Comparison of ENCODE assay signal across 9 mouse cellular contexts in the genomic region with DNA sequence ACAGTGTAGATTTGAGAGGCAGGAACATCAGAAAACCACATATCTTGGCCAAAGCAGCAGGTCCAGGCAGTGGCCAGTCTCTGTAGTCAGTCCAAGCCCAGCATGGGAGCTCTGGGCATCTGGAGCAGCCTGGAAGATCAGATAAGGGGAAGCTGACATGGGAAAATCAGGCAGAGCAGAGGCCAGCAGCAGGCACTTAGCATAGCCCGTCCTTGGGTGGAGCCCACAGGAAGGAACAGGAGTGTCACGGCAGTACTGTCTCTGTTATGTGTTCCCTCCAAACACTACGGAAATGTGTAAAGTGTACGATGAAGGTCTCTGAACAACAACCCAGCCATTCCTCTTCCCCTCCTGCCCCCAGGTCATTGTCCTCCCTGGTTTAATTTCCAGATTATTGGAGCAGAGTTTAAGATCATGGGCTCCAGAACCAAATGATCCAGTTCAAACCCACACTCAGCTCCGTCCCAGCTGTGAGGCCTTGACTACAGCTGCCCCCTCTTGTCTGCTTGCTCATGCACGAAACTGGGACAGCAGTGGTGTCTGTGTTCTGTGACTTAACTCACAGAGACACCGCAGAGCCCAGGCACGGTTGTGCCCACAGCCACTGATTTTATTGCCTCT.
DNase-seq lines count a peak whose midpoint lies in the region; ATAC-seq and TF ChIP-seq lines count a peak whose summit lies in the region.
"Had no signal": no experiment of that assay in that cellular context is flagged by ENCODE, and none has a peak within 500 bp of the region (broad histone marks: within the 10 kb centered on the region; RNA-seq: fewer than 3 reads in every experiment).

No protein-coding gene starts in this region.

- no peaks in the 10 kb centered on the region for H3K4me1 ChIP-seq in liver, adult 2 months (ENCODE audit: control insufficient read depth, insufficient read depth, low read length)
- peaks cover 11% of the 10 kb centered on the region; the same call in 1 of the 2 replicates for H3K4me1 ChIP-seq in heart, embryonic 12.5 days (replicated peaks)
- H3K4me1 ChIP-seq in neural tube, embryonic 13.5 days (replicated peaks): peaks cover 11% of the 10 kb centered on the region; the same call in 1 of the 2 replicates
- no peaks in the 10 kb centered on the region for H3K4me1 ChIP-seq in forebrain, embryonic 13.5 days

- intact Hi-C loops in left cerebral cortex, postnatal 36 days (cut with DNase I): no loop called here

- H3K36me3 ChIP-seq in liver, adult 2 months (ENCODE audit: control insufficient read depth, insufficient read depth, low read length): no peaks in the 10 kb centered on the region
- no peaks in the 10 kb centered on the region for H3K36me3 ChIP-seq in heart, embryonic 12.5 days
- H3K36me3 ChIP-seq in neural tube, embryonic 13.5 days: no peaks in the 10 kb centered on the region
- H3K36me3 ChIP-seq in forebrain, embryonic 13.5 days (ENCODE audit: poor library complexity, severe bottlenecking): no peaks in the 10 kb centered on the region
- H3K36me3 ChIP-seq: G1E had no signal

- TF ChIP-seq CTCF in liver, adult 2 months (IDR thresholded peaks at IDR 0.05; ENCODE audit: low read depth, low read length): no peak

- H3K4me3 ChIP-seq in liver, adult 2 months (ENCODE audit: insufficient read depth, low read depth, low read length): no peak overlapping the region
- H3K4me3 ChIP-seq in heart, embryonic 12.5 days: no peak overlapping the region
- no peak overlapping the region for H3K4me3 ChIP-seq in neural tube, embryonic 13.5 days
- H3K4me3 ChIP-seq in forebrain, embryonic 13.5 days: no peak overlapping the region

- no peak for TF ChIP-seq POLR2A in liver, adult 2 months (IDR thresholded peaks at IDR 0.05; ENCODE audit: extremely low read depth, insufficient read depth, low read length)

- WGBS in liver, adult 2 months: 66% methylated on average over 8 of the region's 8 CpGs
- 59% methylated on average over 8 of the region's 8 CpGs for WGBS in heart, embryonic 12.5 days
- 52% methylated on average over 8 of the region's 8 CpGs for WGBS in neural tube, embryonic 13.5 days
- 85% methylated on average over 8 of the region's 8 CpGs for WGBS in forebrain, embryonic 13.5 days

- ATAC-seq in heart, embryonic 12.5 days (ENCODE audit: insufficient number of reproducible peaks, low FRiP score): peak; percentile 84
- peak; percentile 27; the same call in 1 of the 2 replicates for ATAC-seq in neural tube, embryonic 13.5 days (ENCODE audit: low read depth)
- no peak for ATAC-seq in forebrain, embryonic 13.5 days

- no peaks in the 10 kb centered on the region for H3K9me3 ChIP-seq in heart, embryonic 12.5 days (replicated peaks)
- H3K9me3 ChIP-seq in neural tube, embryonic 13.5 days: no peaks in the 10 kb centered on the region
- H3K9me3 ChIP-seq in forebrain, embryonic 13.5 days (replicated peaks): no peaks in the 10 kb centered on the region
- H3K9me3 ChIP-seq: G1E had no signal

- no peaks in the 10 kb centered on the region for H3K79me2 ChIP-seq in liver, adult 2 months (ENCODE audit: control insufficient read depth, insufficient read depth, low read length)

- H3K27ac ChIP-seq in liver, adult 2 months (replicated peaks; ENCODE audit: insufficient read depth, low read depth, low read length): peak overlapping the region; percentile 45
- peak overlapping the region; percentile 26; the same call in 1 of the 2 replicates for H3K27ac ChIP-seq in heart, embryonic 12.5 days (ENCODE audit: poor library complexity, severe bottlenecking)
- peak overlapping the region; percentile 59; the same call in 1 of the 2 replicates for H3K27ac ChIP-seq in neural tube, embryonic 13.5 days (replicated peaks)
- H3K27ac ChIP-seq in forebrain, embryonic 13.5 days: no peak overlapping the region

- no peak overlapping the region for H3K9ac ChIP-seq in liver, adult 2 months (ENCODE audit: low read depth, low read length)
- no peak overlapping the region for H3K9ac ChIP-seq in heart, embryonic 12.5 days
- H3K9ac ChIP-seq in neural tube, embryonic 13.5 days: no peak overlapping the region
- no peak overlapping the region for H3K9ac ChIP-seq in forebrain, embryonic 13.5 days

- no peaks in the 10 kb centered on the region for H3K27me3 ChIP-seq in liver, adult 2 months (ENCODE audit: control insufficient read depth, insufficient read depth, low read length)
- no peaks in the 10 kb centered on the region for H3K27me3 ChIP-seq in heart, embryonic 12.5 days (replicated peaks)
- peaks cover 8% of the 10 kb centered on the region; the same call in 1 of the 2 replicates for H3K27me3 ChIP-seq in neural tube, embryonic 13.5 days
- H3K27me3 ChIP-seq in forebrain, embryonic 13.5 days: no peaks in the 10 kb centered on the region

- DNase-seq in liver, adult 2 months (ENCODE audit: extremely low read depth, low read depth, low spot score): peak; percentile 14
- no peak for DNase-seq in liver
- peak; percentile 44 for DNase-seq in kidney, postnatal 10 days
- DNase-seq in left cerebral cortex, postnatal 36 days (ENCODE audit: low spot score in 2 of 2): no peak
- DNase-seq in spleen, adult 12 weeks (ENCODE audit: low spot score): no peak

- no peak overlapping the region for H3K4me2 ChIP-seq in heart, embryonic 12.5 days
- H3K4me2 ChIP-seq in neural tube, embryonic 13.5 days: no peak overlapping the region
- H3K4me2 ChIP-seq in forebrain, embryonic 13.5 days: no peak overlapping the region

Comparison
In these comparisons a context has a peak if more than half of its experiments do, and no peak if none do; other contexts are left out.
1. DNase-seq: peak in liver, adult 2 months (single experiment) and kidney, postnatal 10 days (single experiment); none in liver (single experiment), left cerebral cortex, postnatal 36 days (0 of 2) and spleen, adult 12 weeks (single experiment).